Mouse (Mus musculus): ENCODE measurements at regions not wholly inside any gene's neighbourhood (a gene's known extent, or its start where the extent isn't known, plus 50 kb on each side); places are given as distances from the start of the nearest gene placed in this dataset.

DNA sequence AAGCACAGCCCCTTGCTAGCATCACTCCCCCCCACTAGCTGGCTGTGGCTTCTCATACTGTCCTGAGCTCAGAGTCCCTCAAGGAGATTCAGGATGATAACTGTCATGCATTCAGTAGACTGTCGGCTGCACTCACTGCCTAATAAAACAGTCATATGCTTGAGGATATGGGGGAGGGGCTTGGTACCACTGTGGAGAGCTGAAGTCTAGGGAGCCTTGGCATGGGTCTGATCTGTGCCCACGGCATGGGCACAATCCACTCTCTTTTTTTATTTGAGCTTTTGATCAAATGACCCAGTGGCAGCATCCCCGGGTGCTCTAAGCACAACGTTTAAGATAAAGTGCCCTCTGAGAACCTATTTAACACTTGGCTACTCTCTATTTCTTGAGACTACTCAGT lies 102.1 kb upstream of the Nckap5 start:
- ATAC-seq (replicated peaks; ENCODE audit: insufficient number of reproducible peaks, low FRiP score, low TSS enrichment) = no peak
- Histone ChIP-seq H3K4me1 (ENCODE audit: control insufficient read depth, insufficient read depth, low read length) (no peaks in the 10 kb centered on the region), H3K4me3 (ENCODE audit: low read depth, low read length) (no peak overlapping the region), H3K4me2 (no peak overlapping the region), H3K9ac (ENCODE audit: low read depth, low read length) (no peak overlapping the region), H3K27ac (ENCODE audit: low read depth, low read length) (no peak overlapping the region), H3K27me3 (ENCODE audit: control insufficient read depth, insufficient read depth, low read length) (no peaks in the 10 kb centered on the region), H3K36me3 (ENCODE audit: control insufficient read depth, insufficient read depth, low read length) (no peaks in the 10 kb centered on the region), H3K9me3 (replicated peaks; ENCODE audit: control insufficient read depth, low read length) (no peaks in the 10 kb centered on the region)
- WGBS (ENCODE audit: insufficient replicate concordance) = 58% methylated on average over 4 of the region's 4 CpGs

DNA sequence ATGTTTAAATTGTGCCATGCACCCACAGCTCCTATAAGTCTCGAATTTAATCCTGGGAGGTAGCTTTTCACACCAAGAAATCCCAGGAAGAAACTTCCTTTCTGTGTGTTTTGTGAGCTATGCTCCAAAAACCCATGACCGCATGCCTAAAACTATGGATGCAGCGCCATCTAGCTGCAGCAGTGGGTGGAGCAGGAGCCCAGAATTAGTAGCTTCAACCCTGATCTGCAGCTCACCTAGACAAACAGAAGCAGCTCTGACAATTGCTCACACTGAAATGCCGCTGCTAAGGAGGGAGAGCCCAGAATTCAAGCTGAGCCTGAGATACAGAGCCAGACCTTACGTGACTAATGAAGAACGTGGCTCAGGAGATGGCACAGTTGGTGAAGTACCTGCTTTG lies 101.2 kb upstream of the Nckap5 start:
- Histone ChIP-seq H3K27me3 (ENCODE audit: control insufficient read depth, insufficient read depth, low read length) (no peaks in the 10 kb centered on the region), H3K4me2 (no peak overlapping the region), H3K36me3 (ENCODE audit: control insufficient read depth, insufficient read depth, low read length) (no peaks in the 10 kb centered on the region), H3K4me3 (ENCODE audit: low read depth, low read length) (no peak overlapping the region), H3K9ac (ENCODE audit: low read depth, low read length) (no peak overlapping the region), H3K9me3 (replicated peaks; ENCODE audit: control insufficient read depth, low read length) (no peaks in the 10 kb centered on the region), H3K4me1 (ENCODE audit: control insufficient read depth, insufficient read depth, low read length) (no peaks in the 10 kb centered on the region), H3K27ac (ENCODE audit: low read depth, low read length) (no peak overlapping the region)
- WGBS (ENCODE audit: insufficient replicate concordance) = 5% methylated on average over 6 of the region's 6 CpGs
- ATAC-seq (replicated peaks; ENCODE audit: insufficient number of reproducible peaks, low FRiP score, low TSS enrichment) = 0 out of 2 replicates have a peak, but pooled peaks have one; percentile 20

DNA sequence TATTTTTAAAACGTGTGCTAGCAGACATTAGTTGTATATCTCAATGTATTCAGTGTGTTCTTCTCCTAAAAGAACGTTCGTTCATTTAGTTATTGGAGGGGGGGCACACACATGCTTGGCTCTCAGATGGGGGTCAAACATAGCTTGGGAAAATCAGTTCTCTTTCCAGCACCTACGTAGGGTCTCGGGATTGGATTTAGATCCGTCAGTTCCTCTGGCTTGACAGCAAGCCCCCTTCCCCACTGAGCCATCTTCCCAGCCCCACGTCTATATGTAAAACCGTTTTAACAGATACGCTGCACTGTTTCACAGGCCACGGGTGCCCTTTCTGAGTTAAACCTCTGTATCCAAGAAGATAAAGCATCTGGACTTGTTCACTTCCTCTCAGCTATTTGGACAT lies 100.5 kb upstream of the Nckap5 start:
- H3K9me3 ChIP-seq (replicated peaks; ENCODE audit: control insufficient read depth, low read length) = no peaks in the 10 kb centered on the region
- WGBS (ENCODE audit: insufficient replicate concordance) = 67% methylated on average over 10 of the region's 10 CpGs
- no peak overlapping the region for H3K9ac ChIP-seq (ENCODE audit: low read depth, low read length)
- no peak overlapping the region for H3K27ac ChIP-seq (ENCODE audit: low read depth, low read length)
- H3K4me3 ChIP-seq (ENCODE audit: low read depth, low read length) = no peak overlapping the region
- no peaks in the 10 kb centered on the region for H3K4me1 ChIP-seq (ENCODE audit: control insufficient read depth, insufficient read depth, low read length)
- no peak overlapping the region for H3K4me2 ChIP-seq
- ATAC-seq (replicated peaks; ENCODE audit: insufficient number of reproducible peaks, low FRiP score, low TSS enrichment) = no peak
- no peaks in the 10 kb centered on the region for H3K27me3 ChIP-seq (ENCODE audit: control insufficient read depth, insufficient read depth, low read length)
- no peaks in the 10 kb centered on the region for H3K36me3 ChIP-seq (ENCODE audit: control insufficient read depth, insufficient read depth, low read length)

DNA sequence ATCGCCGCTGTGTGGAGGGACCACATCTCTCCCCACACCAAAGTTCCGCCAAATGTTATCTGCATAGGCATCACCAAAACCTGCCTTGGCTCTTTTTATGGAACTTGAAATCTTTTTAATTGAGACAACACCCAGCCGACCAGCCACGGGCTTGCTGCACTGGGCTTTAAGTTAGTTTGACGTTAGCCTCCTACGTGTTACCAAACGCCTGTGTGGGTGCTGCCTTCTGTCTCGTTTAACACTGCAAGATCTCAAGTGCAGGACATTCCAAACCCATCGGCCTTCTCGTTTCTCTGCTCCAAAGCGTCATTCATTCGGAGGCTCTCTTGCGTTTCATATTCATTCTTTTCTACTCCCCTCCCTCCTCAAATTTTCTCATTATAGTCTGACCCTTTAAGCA lies 100.0 kb upstream of the Nckap5 start:
- Histone ChIP-seq H3K4me3 (ENCODE audit: low read depth, low read length) (no peak overlapping the region), H3K9ac (ENCODE audit: low read depth, low read length) (no peak overlapping the region), H3K9me3 (replicated peaks; ENCODE audit: control insufficient read depth, low read length) (no peaks in the 10 kb centered on the region), H3K27me3 (ENCODE audit: control insufficient read depth, insufficient read depth, low read length) (no peaks in the 10 kb centered on the region), H3K4me2 (no peak overlapping the region), H3K36me3 (ENCODE audit: control insufficient read depth, insufficient read depth, low read length) (no peaks in the 10 kb centered on the region), H3K4me1 (ENCODE audit: control insufficient read depth, insufficient read depth, low read length) (no peaks in the 10 kb centered on the region), H3K27ac (ENCODE audit: low read depth, low read length) (no peak overlapping the region)
- 68% methylated on average over 14 of the region's 14 CpGs for WGBS (ENCODE audit: insufficient replicate concordance)
- ATAC-seq (replicated peaks; ENCODE audit: insufficient number of reproducible peaks, low FRiP score, low TSS enrichment) = no peak

DNA sequence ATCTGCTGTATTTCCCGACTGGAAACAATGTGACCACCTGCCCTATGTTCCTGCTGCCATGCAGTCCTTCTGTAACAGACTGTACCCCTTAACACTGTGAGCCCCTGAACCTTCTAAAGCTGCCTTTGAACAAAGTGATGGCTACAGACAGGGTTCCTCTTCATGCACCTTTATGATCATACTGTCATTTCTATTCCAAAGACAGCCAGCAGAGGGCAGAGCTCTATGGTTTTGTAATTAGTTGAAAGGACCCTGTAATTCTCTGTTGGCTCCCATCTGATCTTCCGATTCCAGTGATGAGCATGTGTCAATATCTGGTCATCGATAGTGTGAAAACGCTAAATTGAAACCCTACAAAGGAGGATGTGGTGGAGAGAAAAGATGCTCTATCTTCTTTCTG lies 99.1 kb upstream of the Nckap5 start:
- H3K27me3 ChIP-seq (ENCODE audit: control insufficient read depth, insufficient read depth, low read length) = no peaks in the 10 kb centered on the region
- 63% methylated on average over 4 of the region's 4 CpGs for WGBS (ENCODE audit: insufficient replicate concordance)
- no peak for ATAC-seq (replicated peaks; ENCODE audit: insufficient number of reproducible peaks, low FRiP score, low TSS enrichment)
- H3K4me2 ChIP-seq = no peak overlapping the region
- no peak overlapping the region for H3K9ac ChIP-seq (ENCODE audit: low read depth, low read length)
- no peaks in the 10 kb centered on the region for H3K36me3 ChIP-seq (ENCODE audit: control insufficient read depth, insufficient read depth, low read length)
- no peaks in the 10 kb centered on the region for H3K9me3 ChIP-seq (replicated peaks; ENCODE audit: control insufficient read depth, low read length)
- H3K27ac ChIP-seq (ENCODE audit: low read depth, low read length) = no peak overlapping the region
- no peaks in the 10 kb centered on the region; the same call in 1 of the 2 replicates for H3K4me1 ChIP-seq (ENCODE audit: control insufficient read depth, insufficient read depth, low read length)
- no peak overlapping the region for H3K4me3 ChIP-seq (ENCODE audit: low read depth, low read length)

DNA sequence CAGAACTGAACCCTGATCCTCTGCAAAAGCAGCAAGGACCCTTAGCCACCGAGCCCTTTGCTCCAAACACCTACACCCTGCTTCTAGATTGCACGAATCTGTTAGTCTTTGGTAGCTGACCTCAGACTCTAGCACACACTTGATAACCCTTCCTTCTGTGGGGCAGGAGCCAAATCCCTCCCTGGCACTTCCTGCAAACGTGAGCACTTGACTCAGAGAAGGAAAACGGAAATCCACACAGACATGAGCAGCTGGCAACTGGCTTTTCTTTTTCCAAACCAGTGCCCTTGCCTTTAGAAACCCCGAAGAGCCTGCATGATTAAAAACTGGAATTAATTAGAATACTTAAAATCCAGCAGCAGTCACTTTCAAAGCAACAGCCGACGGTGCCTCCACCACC lies 97.6 kb upstream of the Nckap5 start:
- no peaks in the 10 kb centered on the region for H3K9me3 ChIP-seq (replicated peaks; ENCODE audit: control insufficient read depth, low read length)
- no peaks in the 10 kb centered on the region for H3K36me3 ChIP-seq (ENCODE audit: control insufficient read depth, insufficient read depth, low read length)
- WGBS (ENCODE audit: insufficient replicate concordance) = 53% methylated on average over 7 of the region's 7 CpGs
- H3K4me3 ChIP-seq (ENCODE audit: low read depth, low read length) = no peak overlapping the region
- no peaks in the 10 kb centered on the region for H3K27me3 ChIP-seq (ENCODE audit: control insufficient read depth, insufficient read depth, low read length)
- no peak overlapping the region for H3K9ac ChIP-seq (ENCODE audit: low read depth, low read length)
- no peaks in the 10 kb centered on the region; the same call in 1 of the 2 replicates for H3K4me1 ChIP-seq (ENCODE audit: control insufficient read depth, insufficient read depth, low read length)
- no peak for ATAC-seq (replicated peaks; ENCODE audit: insufficient number of reproducible peaks, low FRiP score, low TSS enrichment)
- no peak overlapping the region for H3K27ac ChIP-seq (ENCODE audit: low read depth, low read length)
- no peak overlapping the region for H3K4me2 ChIP-seq

DNA sequence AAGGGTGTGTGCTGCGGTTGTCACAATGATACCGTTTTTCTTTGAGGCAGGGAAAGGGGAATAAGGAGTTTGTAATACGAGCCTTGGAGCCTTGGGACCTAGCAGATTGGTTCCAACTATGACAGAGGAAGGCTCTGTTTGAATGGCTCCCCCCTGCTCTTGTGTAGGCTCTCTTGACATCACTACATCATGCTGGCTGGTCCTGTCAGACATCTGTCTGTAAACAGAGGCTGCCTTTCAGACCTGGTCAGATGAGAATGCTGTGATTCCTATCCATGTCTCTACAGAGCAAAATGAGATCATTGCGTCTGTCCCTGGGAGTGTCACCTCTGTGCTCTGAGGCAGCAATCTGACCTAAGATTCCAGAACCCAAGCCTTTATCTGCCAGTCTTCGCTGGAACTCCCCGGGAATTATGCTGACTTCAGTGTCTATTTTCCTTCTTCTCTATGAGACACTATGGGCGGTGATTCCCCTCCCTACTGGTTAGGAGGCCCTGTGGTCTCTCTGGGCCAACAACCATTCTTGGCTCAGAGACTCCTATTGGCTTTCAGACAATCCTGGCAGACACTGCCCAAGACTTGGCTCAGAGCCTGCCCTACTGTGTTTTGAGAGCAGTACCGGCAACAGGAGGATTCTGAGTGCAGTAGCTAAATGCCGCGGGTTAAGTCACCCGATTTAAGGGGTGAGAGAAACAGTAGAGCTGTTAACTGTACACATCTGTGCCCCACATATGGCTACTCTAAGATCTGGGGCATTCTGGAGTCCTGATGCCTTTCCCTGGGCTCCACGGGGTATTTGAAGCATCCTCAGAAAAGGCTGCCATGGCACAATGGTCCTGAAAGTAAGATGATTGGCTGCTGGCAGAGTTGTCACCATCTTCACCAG lies 94.8 kb upstream of the Nckap5 start:
- Histone ChIP-seq H3K4me2 (no peak overlapping the region), H3K27me3 (ENCODE audit: control insufficient read depth, insufficient read depth, low read length) (no peaks in the 10 kb centered on the region), H3K9me3 (replicated peaks; ENCODE audit: control insufficient read depth, low read length) (no peaks in the 10 kb centered on the region), H3K9ac (ENCODE audit: low read depth, low read length) (no peak overlapping the region; the same call in 1 of the 2 replicates), H3K4me1 (ENCODE audit: control insufficient read depth, insufficient read depth, low read length) (no peaks in the 10 kb centered on the region; the same call in 1 of the 2 replicates), H3K36me3 (ENCODE audit: control insufficient read depth, insufficient read depth, low read length) (no peaks in the 10 kb centered on the region), H3K27ac (ENCODE audit: low read depth, low read length) (no peak overlapping the region), H3K4me3 (ENCODE audit: low read depth, low read length) (no peak overlapping the region)
- 65% methylated on average over 12 of the region's 12 CpGs for WGBS (ENCODE audit: insufficient replicate concordance)
- ATAC-seq (replicated peaks; ENCODE audit: insufficient number of reproducible peaks, low FRiP score, low TSS enrichment) = no peak

DNA sequence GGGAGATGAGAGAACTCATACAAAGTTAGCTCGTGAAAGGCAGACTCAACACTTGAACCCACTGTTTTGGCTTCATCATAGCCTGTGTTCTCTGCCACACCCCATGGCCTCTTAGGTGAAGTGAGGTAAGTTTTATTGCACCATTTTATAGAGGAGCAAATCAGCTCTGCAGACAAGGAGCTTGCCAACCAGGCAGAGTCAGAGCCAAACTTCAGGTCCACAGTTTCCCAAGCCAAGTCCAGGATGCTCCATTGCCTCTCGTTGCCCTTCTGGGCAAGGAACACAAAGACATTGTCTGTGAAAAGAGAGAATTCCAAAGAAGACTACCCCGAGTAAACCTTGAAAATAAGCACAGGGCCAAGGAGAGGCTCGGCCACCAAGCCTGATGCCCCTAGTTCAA lies 93.4 kb upstream of the Nckap5 start:
- no peak overlapping the region for H3K9ac ChIP-seq (ENCODE audit: low read depth, low read length)
- no peaks in the 10 kb centered on the region for H3K27me3 ChIP-seq (ENCODE audit: control insufficient read depth, insufficient read depth, low read length)
- H3K4me3 ChIP-seq (ENCODE audit: low read depth, low read length) = no peak overlapping the region
- H3K36me3 ChIP-seq (ENCODE audit: control insufficient read depth, insufficient read depth, low read length) = no peaks in the 10 kb centered on the region
- ATAC-seq (replicated peaks; ENCODE audit: insufficient number of reproducible peaks, low FRiP score, low TSS enrichment) = no peak
- no peak overlapping the region for H3K27ac ChIP-seq (ENCODE audit: low read depth, low read length)
- WGBS (ENCODE audit: insufficient replicate concordance) = 82% methylated on average over 4 of the region's 4 CpGs
- H3K4me1 ChIP-seq (ENCODE audit: control insufficient read depth, insufficient read depth, low read length) = no peaks in the 10 kb centered on the region; the same call in 1 of the 2 replicates
- no peak overlapping the region for H3K4me2 ChIP-seq
- H3K9me3 ChIP-seq (replicated peaks; ENCODE audit: control insufficient read depth, low read length) = no peaks in the 10 kb centered on the region

DNA sequence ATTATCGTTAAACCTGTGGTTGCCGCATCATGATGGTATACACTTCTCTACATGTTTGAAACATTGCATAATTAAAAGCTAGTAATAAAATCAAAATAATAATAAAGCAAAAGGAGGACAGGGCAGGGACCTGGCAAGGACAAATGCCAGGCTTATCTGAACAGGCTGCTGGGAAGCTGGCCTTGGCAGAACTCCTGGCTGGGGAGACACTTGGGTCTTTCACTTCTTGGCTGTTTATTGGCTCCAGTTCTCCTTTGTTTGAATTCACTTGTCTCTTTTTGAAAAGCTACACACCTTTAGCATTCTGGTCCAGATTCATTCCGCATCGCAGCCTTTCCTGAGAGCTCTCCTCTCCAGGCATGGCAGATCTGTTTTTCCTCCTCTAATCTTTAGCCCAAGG lies 91.6 kb upstream of the Nckap5 start:
- Histone ChIP-seq H3K9ac (ENCODE audit: low read depth, low read length) (no peak overlapping the region), H3K4me1 (ENCODE audit: control insufficient read depth, insufficient read depth, low read length) (no peaks in the 10 kb centered on the region; the same call in 1 of the 2 replicates), H3K4me2 (no peak overlapping the region), H3K4me3 (ENCODE audit: low read depth, low read length) (no peak overlapping the region), H3K9me3 (replicated peaks; ENCODE audit: control insufficient read depth, low read length) (no peaks in the 10 kb centered on the region), H3K27ac (ENCODE audit: low read depth, low read length) (no peak overlapping the region), H3K36me3 (ENCODE audit: control insufficient read depth, insufficient read depth, low read length) (no peaks in the 10 kb centered on the region), H3K27me3 (ENCODE audit: control insufficient read depth, insufficient read depth, low read length) (no peaks in the 10 kb centered on the region)
- WGBS (ENCODE audit: insufficient replicate concordance) = 93% methylated on average over 4 of the region's 4 CpGs
- no peak for ATAC-seq (replicated peaks; ENCODE audit: insufficient number of reproducible peaks, low FRiP score, low TSS enrichment)
